Mouse (Mus musculus): ENCODE data around the gene Elf5. TPM values are rescaled to one million over a fixed set of nuclear protein-coding genes. Genes with fewer than 3 reads are reported as not detected.

The Elf5 gene
- polyA plus RNA-seq (2016; fragmentation: Nextera tagmentation; extraction: Ambion mirVana): not detected in 2 replicates

- H3K27ac ChIP-seq: no peak within 1 kb of the TSS
- H3K27me3 ChIP-seq: no peaks in the 10 kb centered on the region
- 82% methylated on average over 6 of the region's 6 CpGs for WGBS
- no peaks in the 10 kb centered on the region for H3K4me1 ChIP-seq
- H3K4me2 ChIP-seq (replicated peaks): no peak within 1 kb of the TSS
- H3K36me3 ChIP-seq: no peaks in the 10 kb centered on the region
- no peak within 1 kb of the TSS for H3K9ac ChIP-seq
- ATAC-seq (ENCODE audit: low FRiP score): no peak
- no peaks in the 10 kb centered on the region for H3K9me3 ChIP-seq (replicated peaks)
- H3K4me3 ChIP-seq: no peak within 1 kb of the TSS
Observed at GRCm38 (mm10) chr2:103411348-103411747, at the start of gene Elf5. Gene Elf5, plus strand, starts transcription at chr2:103411688.

GRCm38 (mm10) chr2:103372541-103372940 is 38.9 kb upstream of the Elf5 start:
- Histone ChIP-seq H3K4me2 (replicated peaks) (no peak overlapping the region), H3K9me3 (replicated peaks) (no peaks in the 10 kb centered on the region), H3K36me3 (no peaks in the 10 kb centered on the region), H3K27me3 (no peaks in the 10 kb centered on the region), H3K9ac (no peak overlapping the region), H3K27ac (no peak overlapping the region), H3K4me1 (no peaks in the 10 kb centered on the region), H3K4me3 (no peak overlapping the region)
- 78% methylated on average over 5 of the region's 5 CpGs for WGBS
- ATAC-seq (ENCODE audit: low FRiP score): no peak

GRCm38 (mm10) chr2:103379502-103380160 is 31.9 kb upstream of the Elf5 start:
- H3K27ac ChIP-seq: no peak overlapping the region
- no peak overlapping the region for H3K4me2 ChIP-seq (replicated peaks)
- ATAC-seq (ENCODE audit: low FRiP score): no peak
- no peaks in the 10 kb centered on the region for H3K4me1 ChIP-seq
- no peaks in the 10 kb centered on the region for H3K36me3 ChIP-seq
- no peak overlapping the region for H3K9ac ChIP-seq
- H3K9me3 ChIP-seq (replicated peaks): no peaks in the 10 kb centered on the region
- WGBS: 88% methylated on average over 9 of the region's 9 CpGs
- no peaks in the 10 kb centered on the region for H3K27me3 ChIP-seq
- H3K4me3 ChIP-seq: no peak overlapping the region

- no peak overlapping the region for H3K4me3 ChIP-seq
- no peak for ATAC-seq (ENCODE audit: low FRiP score)
- H3K9ac ChIP-seq: no peak overlapping the region
- WGBS: 62% methylated on average over 2 of the region's 2 CpGs
- H3K27me3 ChIP-seq: no peaks in the 10 kb centered on the region
- no peaks in the 10 kb centered on the region for H3K9me3 ChIP-seq (replicated peaks)
- H3K4me2 ChIP-seq (replicated peaks): no peak overlapping the region
- no peaks in the 10 kb centered on the region for H3K4me1 ChIP-seq
- H3K36me3 ChIP-seq: no peaks in the 10 kb centered on the region
- no peak overlapping the region for H3K27ac ChIP-seq
Observed at GRCm38 (mm10) chr2:103382174-103382573, 29.3 kb upstream of the Elf5 start.

- Histone ChIP-seq H3K4me1 (peaks cover 12% of the 10 kb centered on the region), H3K27ac (no peak overlapping the region), H3K4me3 (no peak overlapping the region), H3K9ac (no peak overlapping the region), H3K27me3 (no peaks in the 10 kb centered on the region), H3K36me3 (no peaks in the 10 kb centered on the region), H3K9me3 (replicated peaks) (no peaks in the 10 kb centered on the region), H3K4me2 (replicated peaks) (no peak overlapping the region)
- WGBS: 88% methylated on average over 1 of the region's 1 CpGs
- ATAC-seq (ENCODE audit: low FRiP score): no peak
Observed at GRCm38 (mm10) chr2:103387881-103388280, 23.6 kb upstream of the Elf5 start.

GRCm38 (mm10) chr2:103388311-103388710 is 23.2 kb upstream of the Elf5 start:
- Histone ChIP-seq H3K27ac (no peak overlapping the region), H3K36me3 (no peaks in the 10 kb centered on the region), H3K9ac (no peak overlapping the region), H3K4me3 (no peak overlapping the region), H3K4me2 (replicated peaks) (no peak overlapping the region), H3K27me3 (no peaks in the 10 kb centered on the region), H3K9me3 (replicated peaks) (no peaks in the 10 kb centered on the region), H3K4me1 (peaks cover 12% of the 10 kb centered on the region)
- ATAC-seq (ENCODE audit: low FRiP score): no peak
- WGBS: 84% methylated on average over 1 of the region's 1 CpGs

- no peaks in the 10 kb centered on the region for H3K9me3 ChIP-seq (replicated peaks)
- no peak overlapping the region for H3K4me2 ChIP-seq (replicated peaks)
- H3K4me1 ChIP-seq: peaks cover 12% of the 10 kb centered on the region
- ATAC-seq (ENCODE audit: low FRiP score): no peak
- H3K27me3 ChIP-seq: no peaks in the 10 kb centered on the region
- H3K4me3 ChIP-seq: no peak overlapping the region
- no peak overlapping the region for H3K9ac ChIP-seq
- H3K36me3 ChIP-seq: no peaks in the 10 kb centered on the region
- peak overlapping the region; percentile 36; the same call in 1 of the 2 replicates for H3K27ac ChIP-seq
- WGBS: 27% methylated on average over 4 of the region's 4 CpGs
Observed at GRCm38 (mm10) chr2:103390086-103390988, 21.2 kb upstream of the Elf5 start.

GRCm38 (mm10) chr2:103391626-103392025 is 19.9 kb upstream of the Elf5 start:
- Histone ChIP-seq H3K4me3 (no peak overlapping the region), H3K4me2 (replicated peaks) (no peak overlapping the region), H3K9me3 (replicated peaks) (no peaks in the 10 kb centered on the region), H3K9ac (no peak overlapping the region), H3K36me3 (no peaks in the 10 kb centered on the region), H3K4me1 (peaks cover 12% of the 10 kb centered on the region), H3K27me3 (no peaks in the 10 kb centered on the region), H3K27ac (no peak overlapping the region)
- ATAC-seq (ENCODE audit: low FRiP score): no peak
- 90% methylated on average over 3 of the region's 4 CpGs for WGBS

GRCm38 (mm10) chr2:103398110-103398509 is 13.4 kb upstream of the Elf5 start:
- no peak for ATAC-seq (ENCODE audit: low FRiP score)
- Histone ChIP-seq H3K4me3 (no peak overlapping the region), H3K27me3 (no peaks in the 10 kb centered on the region), H3K9ac (no peak overlapping the region), H3K4me2 (replicated peaks) (no peak overlapping the region), H3K36me3 (no peaks in the 10 kb centered on the region), H3K4me1 (no peaks in the 10 kb centered on the region), H3K9me3 (replicated peaks) (no peaks in the 10 kb centered on the region), H3K27ac (no peak overlapping the region)
- 78% methylated on average over 6 of the region's 6 CpGs for WGBS

GRCm38 (mm10) chr2:103400691-103401090 is 10.8 kb upstream of the Elf5 start:
- H3K4me2 ChIP-seq (replicated peaks): no peak overlapping the region
- H3K36me3 ChIP-seq: no peaks in the 10 kb centered on the region
- no peaks in the 10 kb centered on the region for H3K9me3 ChIP-seq (replicated peaks)
- WGBS: 82% methylated on average over 4 of the region's 4 CpGs
- no peaks in the 10 kb centered on the region for H3K4me1 ChIP-seq
- no peak overlapping the region for H3K4me3 ChIP-seq
- ATAC-seq (ENCODE audit: low FRiP score): no peak
- H3K27me3 ChIP-seq: no peaks in the 10 kb centered on the region
- H3K9ac ChIP-seq: no peak overlapping the region
- no peak overlapping the region for H3K27ac ChIP-seq

- Histone ChIP-seq H3K36me3 (no peaks in the 10 kb centered on the region), H3K4me1 (no peaks in the 10 kb centered on the region), H3K27ac (no peak overlapping the region), H3K4me3 (no peak overlapping the region), H3K9me3 (replicated peaks) (no peaks in the 10 kb centered on the region), H3K27me3 (no peaks in the 10 kb centered on the region), H3K9ac (no peak overlapping the region), H3K4me2 (replicated peaks) (no peak overlapping the region)
- 81% methylated on average over 3 of the region's 3 CpGs for WGBS
- ATAC-seq (ENCODE audit: low FRiP score): no peak
Observed at GRCm38 (mm10) chr2:103406239-103406638, 5.2 kb upstream of the Elf5 start.

- no peaks in the 10 kb centered on the region for H3K36me3 ChIP-seq
- no peaks in the 10 kb centered on the region for H3K27me3 ChIP-seq
- no peak overlapping the region for H3K4me3 ChIP-seq
- ATAC-seq (ENCODE audit: low FRiP score): no peak
- no peaks in the 10 kb centered on the region for H3K4me1 ChIP-seq
- H3K27ac ChIP-seq: no peak overlapping the region
- 84% methylated on average over 3 of the region's 3 CpGs for WGBS
- H3K4me2 ChIP-seq (replicated peaks): no peak overlapping the region
- no peaks in the 10 kb centered on the region for H3K9me3 ChIP-seq (replicated peaks)
- H3K9ac ChIP-seq: no peak overlapping the region
Observed at GRCm38 (mm10) chr2:103411816-103412215, 328 bp downstream of the Elf5 start.

Data from hindbrain, embryonic 12.5 days (tissue).